Comparison of ENCODE assay signal across 8 mouse cellular contexts in genomic region chr4:100188201-100188699, GRCm38 (mm10).
DNase-seq lines count a peak whose midpoint lies in the region; ATAC-seq and TF ChIP-seq lines count a peak whose summit lies in the region.

No protein-coding gene starts in this region.

- peaks cover 5% of the 10 kb centered on the region for H3K4me1 ChIP-seq in heart, adult 2 months (ENCODE audit: control insufficient read depth, insufficient read depth, low read length)
- no peaks in the 10 kb centered on the region for H3K4me1 ChIP-seq in midbrain, postnatal 0 days (ENCODE audit: insufficient read depth, low read length)

- H3K79me2 ChIP-seq in heart, adult 2 months (replicated peaks; ENCODE audit: control insufficient read depth, insufficient read depth, low read length) = peaks cover 3% of the 10 kb centered on the region; the same call in 1 of the 2 replicates

- DNase-seq in ovary, adult 18-20 months (ENCODE audit: low spot score) = peak; percentile 21
- DNase-seq in ovary, postnatal 10 days (ENCODE audit: low spot score) = no peak
- peak; percentile 35 to 67 for DNase-seq in heart, adult 2 months
- peak; percentile 48 for DNase-seq in kidney, adult 18-20 months
- peak; percentile 59 for DNase-seq in midbrain, postnatal 0 days (ENCODE audit: low spot score)
- no peak for DNase-seq in thymus, postnatal 10 days (ENCODE audit: low spot score in 2 of 2)

- H3K9me3 ChIP-seq in midbrain, postnatal 0 days (ENCODE audit: low read length) = no peaks in the 10 kb centered on the region

- no peak for TF ChIP-seq CTCF in heart, adult 2 months (IDR thresholded peaks at IDR 0.05)
- TF ChIP-seq CTCF in midbrain, postnatal 0 days (IDR thresholded peaks at IDR 0.05) = no peak

- H3K4me3 ChIP-seq in heart, adult 2 months = no peak overlapping the region
- no peak overlapping the region for H3K4me3 ChIP-seq in midbrain, postnatal 0 days (ENCODE audit: low read depth, low read length)

- ATAC-seq in midbrain, postnatal 0 days (ENCODE audit: low FRiP score) = no peak
- no peak for ATAC-seq in frontal cortex, adult (ENCODE audit: low TSS enrichment)
- no peak for ATAC-seq in megakaryocyte-erythroid progenitor cell, adult 5-6 weeks (replicated peaks; ENCODE audit: low FRiP score, low TSS enrichment, poor library complexity, severe bottlenecking)

- no peak for TF ChIP-seq POLR2A in heart, adult 2 months (IDR thresholded peaks at IDR 0.05; ENCODE audit: insufficient read depth, low read depth, low read length)

- TF ChIP-seq EP300 in heart, adult 2 months (IDR thresholded peaks at IDR 0.05; ENCODE audit: insufficient read depth, low read depth, low read length) = no peak

- no peaks in the 10 kb centered on the region for H3K27me3 ChIP-seq in heart, adult 2 months (ENCODE audit: control insufficient read depth, insufficient read depth, low read length)
- no peaks in the 10 kb centered on the region for H3K27me3 ChIP-seq in midbrain, postnatal 0 days (ENCODE audit: insufficient read depth, low read length)

- no peaks in the 10 kb centered on the region for H3K36me3 ChIP-seq in heart, adult 2 months (ENCODE audit: control insufficient read depth, insufficient read depth, low read length)
- H3K36me3 ChIP-seq in midbrain, postnatal 0 days (ENCODE audit: insufficient read depth, low read length) = no peaks in the 10 kb centered on the region

- H3K9ac ChIP-seq in heart, adult 2 months (ENCODE audit: low read depth, low read length) = no peak overlapping the region
- no peak overlapping the region for H3K9ac ChIP-seq in midbrain, postnatal 0 days (replicated peaks; ENCODE audit: low read length, poor library complexity, severe bottlenecking)

- 14% methylated on average over 4 of the region's 4 CpGs for WGBS in heart, adult 2 months
- 13% methylated on average over 4 of the region's 4 CpGs for WGBS in midbrain, postnatal 0 days

- intact Hi-C loops in heart, adult 2 months (cut with DNase I) = no loop called here

- H3K4me2 ChIP-seq in midbrain, postnatal 0 days (ENCODE audit: low read depth, low read length, poor library complexity, severe bottlenecking) = no peak overlapping the region

- H3K27ac ChIP-seq in heart, adult 2 months = peak overlapping the region; percentile 45; the same call in 1 of the 2 replicates
- no peak overlapping the region for H3K27ac ChIP-seq in midbrain, postnatal 0 days (ENCODE audit: low read depth, low read length)

Comparison
In these comparisons a context has a peak if more than half of its experiments do, and no peak if none do; other contexts are left out.
1. DNase-seq: peak in ovary, adult 18-20 months (single experiment), heart, adult 2 months (2 of 2), kidney, adult 18-20 months (single experiment) and midbrain, postnatal 0 days (single experiment); none in ovary, postnatal 10 days (single experiment) and thymus, postnatal 10 days (0 of 2).